Mouse (Mus musculus) right cerebral cortex, adult 18-20 months (tissue): ENCODE results near the gene Gata5.

Experiments used
- DNase-seq: peaks from one replicate; pipeline ENCODE4 v3.0.0; 2022; ENCODE audit warnings: mixed read lengths

Gene Gata5

DNA sequence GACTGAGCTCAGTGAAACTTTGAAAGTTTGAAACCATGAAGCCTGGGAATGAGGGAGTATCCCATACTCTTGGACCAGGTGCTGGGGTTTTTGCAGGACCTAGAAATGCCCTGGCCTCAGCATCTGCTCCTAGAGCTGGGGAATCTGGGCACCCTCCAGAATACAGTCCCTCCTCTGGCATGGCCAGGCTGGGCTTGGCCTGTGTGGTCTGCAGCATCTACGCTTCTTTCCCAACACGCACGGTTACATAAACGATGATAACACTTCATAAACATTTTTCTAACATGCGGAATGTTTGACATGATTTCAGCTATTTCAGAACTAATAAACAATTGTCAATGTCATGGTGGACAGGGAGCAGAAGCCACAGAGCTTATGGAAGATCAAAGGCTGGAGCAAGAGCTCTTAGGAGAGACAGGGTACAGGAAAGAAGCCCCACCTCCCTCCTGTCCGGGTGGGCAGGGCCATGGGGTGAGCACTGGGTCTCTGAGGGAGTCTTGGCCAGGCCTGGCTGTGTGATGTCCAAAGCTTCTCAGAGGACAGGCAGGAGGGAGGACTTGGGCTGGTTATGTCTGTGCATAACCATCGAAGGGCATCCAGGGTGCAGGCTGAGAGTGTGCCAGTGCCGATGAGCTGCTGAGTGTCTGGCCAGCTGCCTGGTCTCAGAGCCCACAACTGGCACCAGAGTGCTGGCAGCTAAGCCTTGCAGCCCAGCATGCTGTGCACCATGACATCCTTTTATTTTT lies 27.9 kb downstream of the Gata5 start:
- DNase-seq, result peak; percentile 2

DNA sequence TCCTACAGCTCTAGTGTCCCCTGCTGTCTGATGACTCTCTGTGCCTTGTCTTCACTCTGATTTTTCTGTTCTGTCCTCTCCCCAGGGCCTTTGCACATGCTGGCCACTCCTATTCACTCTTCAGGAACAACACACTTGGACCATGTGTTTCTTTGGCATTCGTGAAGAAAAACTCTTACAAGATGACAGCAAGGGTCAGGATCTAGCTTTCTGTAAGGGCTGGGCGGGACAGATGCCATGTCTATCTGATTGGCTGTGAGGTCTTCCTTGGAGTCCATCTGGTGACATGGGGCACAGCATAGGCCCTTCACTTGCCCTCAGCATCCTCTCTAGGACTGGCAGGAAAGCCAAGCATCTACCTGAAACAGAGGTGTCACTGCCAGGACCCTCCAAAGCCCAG lies 28.5 kb downstream of the Gata5 start:
- DNase-seq, result no peak

GRCm38 (mm10) chr2:180305490-180305889 lies 29.0 kb downstream of the Gata5 start:
- no peak for DNase-seq

DNA sequence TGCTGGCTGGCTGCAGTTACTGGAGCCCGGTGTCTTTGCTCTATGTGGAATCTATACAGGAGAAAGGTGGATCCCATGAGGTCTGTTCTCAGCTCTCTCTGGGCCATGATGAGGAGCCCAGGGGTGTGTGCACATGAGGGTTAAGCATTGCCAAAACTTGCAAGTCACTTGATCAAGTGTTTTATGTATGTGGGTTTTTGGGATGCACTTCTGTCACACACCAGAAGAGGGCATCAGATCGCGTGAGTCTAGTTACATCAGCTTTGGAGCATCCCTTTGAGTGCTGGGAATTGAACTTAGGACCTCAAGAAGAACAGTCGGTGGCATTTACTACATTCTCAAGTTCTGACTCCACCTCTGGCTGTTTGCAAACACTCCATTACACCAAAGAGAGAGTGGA lies 29.9 kb downstream of the Gata5 start:
- DNase-seq, result no peak

- DNase-seq, result no peak
Observed at GRCm38 (mm10) chr2:180303468-180303867, 31.0 kb downstream of the Gata5 start.

DNA sequence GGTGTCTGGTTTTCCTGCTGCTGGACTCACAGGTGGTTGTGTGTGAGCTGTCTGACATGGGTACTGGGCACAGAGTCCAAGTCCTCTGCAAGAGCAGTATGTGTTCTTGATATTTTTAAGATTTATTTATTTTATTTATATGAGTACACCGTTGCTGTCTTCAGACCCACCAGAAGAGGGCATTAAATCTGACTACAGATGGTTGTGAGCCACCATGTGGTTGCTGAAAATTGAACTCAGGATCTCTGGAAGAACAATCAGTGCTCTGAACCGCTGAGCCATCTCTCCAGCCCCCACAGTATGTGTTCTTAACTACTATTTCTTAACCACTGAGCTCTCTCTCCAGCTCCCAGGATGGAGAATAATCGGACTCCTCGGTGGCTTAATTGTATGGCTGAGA lies 32.3 kb downstream of the Gata5 start:
- DNase-seq, result no peak

GRCm38 (mm10) chr2:180300771-180301170 lies 33.7 kb downstream of the Gata5 start:
- DNase-seq, result no peak

- DNase-seq, result no peak
Observed at GRCm38 (mm10) chr2:180300252-180300651, 34.2 kb downstream of the Gata5 start.

GRCm38 (mm10) chr2:180292906-180293305 lies 41.6 kb downstream of the Gata5 start:
- DNase-seq, result no peak

DNA sequence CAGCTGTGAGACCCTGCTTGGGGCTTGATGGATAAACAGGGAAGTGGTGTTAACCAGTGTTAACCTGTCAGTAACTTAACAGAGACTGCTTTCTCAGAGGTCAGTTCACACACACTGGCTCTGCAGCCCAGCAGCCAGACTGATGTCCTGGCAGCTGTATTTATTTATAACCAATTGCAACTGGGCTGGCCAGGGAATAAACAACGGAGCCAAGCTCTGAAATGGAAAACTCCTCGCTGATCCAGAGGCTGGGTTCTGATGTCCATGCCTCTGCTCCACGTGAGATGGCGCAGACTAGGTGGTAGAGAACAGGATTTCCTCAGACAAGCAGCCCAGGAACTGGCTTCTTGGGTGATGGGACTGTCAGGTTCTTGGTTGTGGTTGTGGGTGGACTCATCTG lies 42.5 kb downstream of the Gata5 start:
- DNase-seq, result no peak

DNA sequence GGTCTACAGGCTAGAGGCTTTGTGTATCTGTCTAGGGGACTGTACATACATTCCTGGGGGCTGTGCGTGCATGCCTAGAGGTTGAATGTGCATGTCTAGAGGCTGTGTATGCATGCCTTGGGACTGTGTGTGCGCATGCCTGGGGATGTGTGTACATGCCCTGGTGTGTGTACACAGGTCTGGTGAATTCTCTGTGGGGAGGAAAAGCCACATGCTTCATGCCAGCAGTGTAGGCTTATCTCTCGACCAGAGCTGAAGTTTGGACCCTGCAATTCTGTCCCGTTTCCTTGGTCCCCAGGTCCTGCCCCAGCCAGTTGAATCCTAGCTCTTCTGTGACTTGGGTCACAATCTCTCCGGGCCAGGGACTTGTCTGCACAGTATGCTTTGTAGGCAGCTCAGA lies 42.9 kb downstream of the Gata5 start:
- no peak for DNase-seq

DNA sequence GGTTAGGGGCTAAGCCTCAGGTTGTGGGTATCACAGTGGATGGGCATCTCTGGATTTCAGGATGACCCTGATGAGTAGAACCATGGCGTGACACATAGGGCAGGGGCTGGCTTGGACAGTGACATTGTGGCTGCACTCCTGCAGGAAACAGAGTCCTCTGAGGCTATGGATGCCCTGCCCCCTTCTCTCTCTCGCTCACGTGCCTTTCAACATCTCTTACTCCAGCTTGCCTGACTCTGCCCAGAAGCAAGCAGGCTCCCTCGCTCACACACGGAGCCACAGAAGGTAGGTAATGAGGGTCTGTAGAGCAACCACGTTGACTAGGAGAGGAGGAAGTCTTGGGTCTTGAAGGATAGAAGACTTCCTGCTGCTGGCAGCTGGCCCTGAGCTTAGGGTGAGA lies 44.0 kb downstream of the Gata5 start:
- DNase-seq, result no peak

GRCm38 (mm10) chr2:180289440-180290108 lies 44.9 kb downstream of the Gata5 start, which contains the start of gene Rbbp8nl:
Gene Rbbp8nl, minus strand, starts transcription at chr2:180289879.
- no peak for DNase-seq

GRCm38 (mm10) chr2:180288966-180289365 lies 45.5 kb downstream of the Gata5 start:
- DNase-seq, result no peak

- no peak for DNase-seq
Observed at GRCm38 (mm10) chr2:180279321-180279720, 55.2 kb downstream of the Gata5 start.

- no peak for DNase-seq
Observed at GRCm38 (mm10) chr2:180277773-180278320, 56.7 kb downstream of the Gata5 start.

- DNase-seq, result no peak
Observed at GRCm38 (mm10) chr2:180276851-180277259, 57.6 kb downstream of the Gata5 start.

- DNase-seq, result no peak
Observed at GRCm38 (mm10) chr2:180276385-180276784, 58.1 kb downstream of the Gata5 start.

- peak; percentile 66 for DNase-seq
Observed at GRCm38 (mm10) chr2:180275836-180276235, 58.7 kb downstream of the Gata5 start.
